In the genomic region with DNA sequence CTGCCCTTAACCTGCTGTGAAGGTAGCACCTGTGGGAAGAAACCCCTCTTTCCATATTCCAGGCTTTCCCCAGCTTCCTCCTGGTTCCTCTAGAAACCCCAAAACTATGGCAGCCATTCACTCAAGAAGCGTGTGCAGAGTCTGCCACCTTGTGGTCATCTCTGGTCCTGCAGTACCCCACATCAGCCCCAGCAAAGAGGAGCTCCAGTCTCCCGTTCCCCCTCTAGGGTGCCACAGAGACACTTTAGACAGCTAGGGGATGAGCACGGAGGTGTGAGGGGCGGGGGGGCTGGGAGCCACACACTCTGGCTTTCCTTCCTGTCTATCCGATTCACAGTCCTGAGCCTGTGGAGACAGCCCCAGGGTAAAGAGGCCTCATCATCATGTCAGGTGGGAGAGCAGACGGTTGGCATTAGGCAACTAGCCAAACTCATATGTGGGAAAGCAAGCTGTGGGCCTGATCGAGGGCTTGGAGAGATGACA, we compare ENCODE assay signal across 9 mouse cellular contexts.
A peak's percentile ranks its signal among the peaks of the same experiment; 100 is the strongest.
DNase-seq lines count a peak whose midpoint lies in the region; ATAC-seq and TF ChIP-seq lines count a peak whose summit lies in the region.
"Had no signal": no experiment of that assay in that cellular context is flagged by ENCODE, and none has a peak within 500 bp of the region (broad histone marks: within the 10 kb centered on the region; RNA-seq: fewer than 3 reads in every experiment).

No protein-coding gene starts in this region.

- WGBS in forebrain, postnatal 0 days = 9% methylated on average over 7 of the region's 7 CpGs
- 18% methylated on average over 7 of the region's 7 CpGs for WGBS in hindbrain, embryonic 13.5 days

- H3K27ac ChIP-seq in forebrain, postnatal 0 days (ENCODE audit: low read depth, low read length) = no peak overlapping the region
- H3K27ac ChIP-seq in hindbrain, embryonic 13.5 days = no peak overlapping the region

- H3K36me3 ChIP-seq in forebrain, postnatal 0 days (ENCODE audit: insufficient read depth) = no peaks in the 10 kb centered on the region
- H3K36me3 ChIP-seq in hindbrain, embryonic 13.5 days = no peaks in the 10 kb centered on the region

- H3K9ac ChIP-seq in forebrain, postnatal 0 days = no peak overlapping the region; the same call in 1 of the 2 replicates
- no peak overlapping the region for H3K9ac ChIP-seq in hindbrain, embryonic 13.5 days

- H3K4me3 ChIP-seq in forebrain, postnatal 0 days (ENCODE audit: low read depth, low read length) = no peak overlapping the region
- H3K4me3 ChIP-seq in hindbrain, embryonic 13.5 days = no peak overlapping the region
- H3K4me3 ChIP-seq: megakaryocyte, embryonic 14.5 days had no signal

- H3K4me1 ChIP-seq in forebrain, postnatal 0 days (ENCODE audit: insufficient read depth) = no peaks in the 10 kb centered on the region
- no peaks in the 10 kb centered on the region; the same call in 1 of the 2 replicates for H3K4me1 ChIP-seq in hindbrain, embryonic 13.5 days (replicated peaks)
- H3K4me1 ChIP-seq: megakaryocyte, embryonic 14.5 days had no signal

- H3K4me2 ChIP-seq in forebrain, postnatal 0 days (ENCODE audit: low read depth) = no peak overlapping the region
- H3K4me2 ChIP-seq in hindbrain, embryonic 13.5 days = no peak overlapping the region

- no peaks in the 10 kb centered on the region for H3K9me3 ChIP-seq in forebrain, postnatal 0 days (ENCODE audit: low read length)
- no peaks in the 10 kb centered on the region for H3K9me3 ChIP-seq in hindbrain, embryonic 13.5 days
- H3K9me3 ChIP-seq: megakaryocyte, embryonic 14.5 days had no signal

- TF ChIP-seq CTCF in forebrain, postnatal 0 days (IDR thresholded peaks at IDR 0.05; ENCODE audit: low read depth) = peak; percentile 99

- H3K27me3 ChIP-seq in forebrain, postnatal 0 days (ENCODE audit: insufficient read depth, low read length) = no peaks in the 10 kb centered on the region
- H3K27me3 ChIP-seq in hindbrain, embryonic 13.5 days = peaks cover 27% of the 10 kb centered on the region

- peak; percentile 84 for ATAC-seq in forebrain, postnatal 0 days
- ATAC-seq in hindbrain, embryonic 13.5 days (ENCODE audit: low FRiP score) = peak; percentile 60
- peak; percentile 91 for ATAC-seq in megakaryocyte progenitor cell, adult 5-6 weeks (replicated peaks; ENCODE audit: poor library complexity)

- DNase-seq in NIH3T3 (ENCODE audit: low read depth) = peak; percentile 93
- peak; percentile 70 for DNase-seq in cerebellum, adult 11-12 months
- DNase-seq in forebrain, postnatal 0 days = peak; percentile 94
- peak; percentile 87 to 96 for DNase-seq in layer of hippocampus, postnatal 25 days (ENCODE audit: extremely low spot score in 1 of 2, low spot score in 1 of 2)
- DNase-seq in right cerebral cortex, postnatal 14 days = peak; percentile 88
- peak; percentile 33 to 80 for DNase-seq in urinary bladder, postnatal 4 days (ENCODE audit: low spot score in 2 of 2)
